Mouse (Mus musculus): ENCODE data around the gene Gnaq.

DNA sequence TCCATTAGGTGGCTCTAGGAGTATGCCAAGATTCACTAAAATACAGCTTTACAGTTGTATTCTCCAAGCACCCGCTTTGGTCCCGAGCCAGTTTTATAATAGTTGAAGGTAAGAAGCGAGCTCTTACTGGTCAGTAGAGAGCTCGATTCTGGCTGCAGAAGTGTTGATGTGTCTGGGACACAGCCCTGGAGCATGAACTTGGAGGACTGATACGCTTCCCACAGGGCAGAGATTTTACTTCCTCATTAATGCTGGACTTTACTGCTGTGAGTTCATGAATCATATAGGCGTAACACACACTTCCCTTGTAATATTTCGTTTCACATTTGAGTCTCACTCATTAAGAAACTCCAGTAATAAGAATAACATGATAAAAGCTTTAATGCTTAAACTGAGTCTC, 197.5 kb downstream of the Gnaq start:
- TF ChIP-seq POLR2A (IDR thresholded peaks at IDR 0.05; ENCODE audit: borderline replicate concordance, control insufficient read depth, low read depth, low read length) (no peak), CTCF (IDR thresholded peaks at IDR 0.05; ENCODE audit: control insufficient read depth, insufficient read depth, low read length) (no peak)
